Mouse (Mus musculus) layer of hippocampus, postnatal 14 days (tissue): ENCODE measurements around the gene Dlg3. TPM values are rescaled to one million over a fixed set of nuclear protein-coding genes. Genes with fewer than 3 reads are reported as not detected.

Experiments used
- DNase-seq, 2 experiments: peaks; one replicate each; pipeline ENCODE4 v3.0.0; 2021 to 2022; ENCODE audit warnings: low spot score in 2 of 2, mixed read lengths in 1 of 2
- long read RNA-seq, 2 experiments: library from polyadenylated mRNA; stranded (forward); transcript quantifications; one replicate each; pipeline ENCODE4 v2.0.0; 2021
- total RNA-seq, 2 experiments: library from RNA; stranded (reverse); gene quantifications; 2 replicates each; pipeline ENCODE4 v1.2.3; 2021

Dlg3 gene
- 100 to 1,000 TPM; 138 to 153 TPM for total RNA-seq
- long read RNA-seq, experiment 1, full-length matches to known transcripts = 61 of 112 reads
- long read RNA-seq, experiment 1, partial matches to known transcripts = 34 of 112 reads
- long read RNA-seq, experiment 1, other reads (novel, unspliced or antisense) = 17 of 112 reads
- long read RNA-seq, experiment 2, full-length matches to known transcripts = 62 of 116 reads
- long read RNA-seq, experiment 2, partial matches to known transcripts = 47 of 116 reads
- long read RNA-seq, experiment 2, other reads (novel, unspliced or antisense) = 7 of 116 reads

DNA sequence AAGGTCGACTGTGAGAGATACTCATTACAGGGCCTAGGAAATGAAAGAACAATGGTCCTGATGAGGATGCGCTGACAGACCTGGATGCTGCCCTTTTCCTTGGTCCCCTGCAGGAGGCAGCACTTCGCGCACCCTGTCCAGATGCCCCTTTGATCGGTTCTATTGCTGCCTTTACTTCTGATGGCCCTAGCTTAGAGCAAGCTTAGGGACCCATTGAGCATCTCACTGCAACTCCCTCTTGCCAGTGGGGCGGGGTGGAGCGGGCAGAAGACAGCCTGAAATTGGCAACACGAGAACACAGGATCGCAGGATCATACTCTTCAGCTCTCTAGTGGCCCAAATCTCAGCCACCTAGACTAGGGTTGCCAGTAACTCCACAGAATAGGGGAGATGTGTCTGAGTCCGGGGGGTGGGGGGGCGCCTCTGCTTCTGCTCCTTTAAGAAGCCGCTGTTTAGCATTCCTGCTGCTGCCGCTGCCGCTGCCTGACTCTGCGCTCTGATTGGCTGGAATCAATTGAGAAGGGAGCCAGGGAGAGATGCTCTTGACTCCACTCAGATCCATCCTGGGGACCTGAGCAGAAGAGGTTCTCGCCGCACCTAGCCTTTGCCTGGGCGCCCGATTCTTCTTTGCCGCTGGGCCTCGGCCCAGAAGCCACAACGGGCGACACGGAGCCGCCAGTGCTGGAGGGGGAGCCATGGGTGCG is at the start of gene Dlg3:
TSS of gene Dlg3 (plus strand) at position 542 of the 704 bp plus-strand sequence.
- peak; percentile 54 to 72 for DNase-seq

DNA sequence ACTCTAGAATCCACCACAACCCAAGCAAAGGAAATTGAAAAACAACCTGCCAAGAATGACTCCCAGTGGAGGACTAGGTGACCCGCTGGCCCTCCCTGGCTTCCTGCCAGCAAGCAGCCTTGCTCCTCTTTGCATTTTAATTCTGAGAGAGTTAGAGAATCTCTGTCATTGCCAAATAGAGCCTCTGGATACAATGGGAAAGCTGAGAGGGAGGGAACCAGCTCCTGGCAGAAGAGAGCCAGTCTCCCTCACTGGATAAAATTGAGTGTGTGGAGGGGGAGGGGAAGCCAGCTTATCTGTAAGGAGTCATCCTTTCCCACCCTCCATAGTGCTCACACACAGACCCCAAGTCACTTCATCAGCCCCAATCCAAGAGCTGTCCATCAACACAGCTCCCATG is 38.6 kb upstream of the Dlg3 start:
- peak; percentile 3 to 29 for DNase-seq

DNA sequence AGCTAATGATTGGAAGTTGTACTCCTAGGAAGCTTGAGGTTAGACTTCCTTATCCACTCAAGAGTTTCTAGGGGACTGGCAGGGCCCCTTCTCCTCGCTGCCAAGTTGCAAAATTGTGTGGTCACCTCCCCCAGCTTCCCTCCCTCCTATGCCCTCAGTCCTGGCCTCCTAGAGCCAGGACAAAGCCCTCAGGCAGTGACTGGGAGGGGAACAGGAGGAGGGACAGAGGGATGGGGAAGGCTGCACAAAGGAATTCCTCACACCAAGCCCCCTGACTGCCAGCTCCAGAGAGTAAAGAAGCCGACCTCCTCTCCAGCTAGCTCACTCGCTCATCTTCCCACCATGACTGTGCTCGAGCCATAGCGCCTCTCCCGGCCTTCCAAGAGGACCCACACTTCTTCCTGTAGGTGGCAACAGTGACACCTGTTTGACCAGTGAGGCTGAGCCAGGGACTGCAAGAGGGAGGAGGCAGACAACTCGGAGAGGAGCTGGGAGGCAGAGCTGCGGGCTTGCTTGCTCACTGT is 37.8 kb upstream of the Dlg3 start, which contains the start of gene Gdpd2:
TSS of gene Gdpd2 (plus strand) at position 209 of the 524 bp plus-strand sequence.
- peak; percentile 5 to 7 for DNase-seq

DNA sequence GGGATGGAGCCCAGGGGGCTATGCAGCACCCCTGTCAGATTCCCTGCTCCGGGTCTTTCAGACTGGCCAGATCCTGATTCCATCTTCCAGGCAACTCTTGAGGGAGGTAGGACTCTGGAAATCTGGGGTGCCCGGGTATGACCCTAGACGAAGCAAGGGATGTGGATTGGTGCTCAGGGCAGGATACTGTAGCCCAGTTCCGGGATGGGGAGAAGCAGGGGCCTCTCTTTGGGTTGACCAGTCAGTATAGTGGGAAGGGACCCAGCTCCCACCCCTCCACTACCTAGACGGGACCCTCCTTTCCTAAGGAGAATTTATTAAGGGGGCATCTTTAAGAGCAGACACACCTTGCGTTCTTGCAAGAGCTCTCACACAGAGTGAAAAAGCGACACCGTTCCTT is 37.3 kb upstream of the Dlg3 start:
- no peak for DNase-seq

DNA sequence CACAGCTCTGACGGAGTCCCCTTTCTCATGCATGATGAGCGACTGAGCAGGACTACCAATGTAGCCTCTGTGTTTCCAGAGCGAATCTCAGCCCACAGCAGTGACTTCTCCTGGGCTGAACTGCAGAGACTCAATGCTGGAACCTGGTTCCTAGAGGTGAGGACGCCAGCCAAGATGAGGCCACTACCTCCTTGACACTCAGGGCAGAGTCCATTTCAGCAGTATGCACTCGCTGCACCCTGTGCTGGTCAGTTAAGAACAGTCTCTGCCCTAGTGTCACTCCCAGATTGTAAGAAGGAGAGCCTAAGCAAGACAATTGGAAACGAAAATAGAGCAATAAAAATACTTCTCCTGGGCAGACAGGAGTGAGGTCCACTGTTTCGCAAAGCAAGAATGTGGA is 33.2 kb upstream of the Dlg3 start:
- DNase-seq = no peak

DNA sequence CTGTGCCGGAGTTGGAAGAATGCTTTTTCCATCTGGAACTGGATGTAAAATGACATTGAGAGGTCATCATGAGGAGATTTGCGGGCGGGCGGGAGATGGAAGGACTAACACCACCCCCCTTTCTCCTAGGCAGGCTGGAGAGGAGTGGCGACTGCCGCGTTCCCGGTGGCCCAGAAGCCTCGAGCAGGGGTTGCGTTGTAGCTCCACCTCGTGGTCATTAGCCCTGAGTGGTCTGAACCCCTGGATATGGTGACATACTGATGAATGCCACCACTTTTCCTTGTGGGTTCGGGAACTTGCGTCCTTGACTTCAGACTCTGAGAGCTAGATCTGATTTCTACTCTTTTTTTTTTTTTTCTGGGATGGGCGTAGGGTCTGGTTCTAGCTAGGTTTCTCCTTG is 28.6 kb upstream of the Dlg3 start:
- peak; percentile 54 to 73 for DNase-seq

DNA sequence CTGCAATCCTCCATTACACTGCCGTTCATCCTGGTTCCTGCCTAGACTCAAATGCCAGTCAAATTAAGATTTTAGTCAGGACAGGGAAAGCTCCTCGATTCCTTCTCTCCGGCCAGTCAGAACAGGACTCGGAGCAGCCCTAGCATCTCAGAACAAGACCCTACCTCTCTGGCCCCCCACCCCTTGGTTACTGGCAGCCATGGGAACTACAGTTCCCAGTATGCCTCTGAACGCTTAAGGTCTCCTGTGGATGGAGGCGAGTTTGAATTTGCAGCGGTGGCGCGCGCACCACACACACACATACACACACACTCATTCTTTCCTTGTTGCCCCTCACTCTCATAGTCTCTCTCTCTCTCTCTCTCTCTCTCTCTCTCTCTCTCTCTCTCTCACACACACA is 28.1 kb upstream of the Dlg3 start:
- DNase-seq = peak; percentile 6

DNA sequence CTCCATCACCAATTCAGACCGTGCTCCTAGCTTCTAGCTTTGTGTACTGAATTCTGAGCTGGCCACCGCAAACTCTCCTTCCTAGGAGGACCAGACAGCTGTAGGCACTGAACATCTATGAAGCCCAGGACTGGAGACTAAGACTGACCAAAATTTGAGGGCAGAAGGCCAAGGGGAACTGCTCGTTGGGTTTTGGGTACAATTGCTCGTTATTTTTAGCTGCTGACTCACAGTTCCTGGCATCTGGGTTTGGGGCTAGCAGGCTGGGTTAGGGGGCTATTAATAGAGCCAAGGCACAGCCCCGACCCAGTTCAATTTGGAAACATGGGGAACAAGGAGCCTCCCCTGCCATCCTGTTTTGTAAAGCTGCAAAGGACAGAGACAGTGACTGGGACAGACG is 26.7 kb upstream of the Dlg3 start:
- DNase-seq = peak; percentile 5 to 20

DNA sequence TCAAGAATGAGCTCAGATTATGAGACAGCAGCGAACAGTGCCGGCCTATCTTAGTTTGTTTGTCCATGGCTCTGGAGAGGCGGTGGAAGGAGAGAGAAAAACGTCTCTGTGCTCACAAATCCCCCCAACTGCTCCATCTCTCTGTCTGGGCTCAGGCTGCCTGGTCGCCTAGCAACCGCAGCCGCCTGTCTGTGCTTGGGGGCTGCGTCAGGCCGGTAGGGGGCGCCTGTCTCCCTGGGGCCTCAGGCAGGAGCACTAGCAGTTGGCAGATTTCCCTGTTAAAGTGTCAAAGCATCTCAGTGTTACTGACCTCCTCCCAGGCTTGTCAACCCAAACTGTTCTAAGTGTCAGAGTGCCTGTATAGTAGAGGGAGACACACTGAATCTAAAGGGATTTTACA is 25.6 kb upstream of the Dlg3 start:
- DNase-seq = peak; percentile 75 to 81

DNA sequence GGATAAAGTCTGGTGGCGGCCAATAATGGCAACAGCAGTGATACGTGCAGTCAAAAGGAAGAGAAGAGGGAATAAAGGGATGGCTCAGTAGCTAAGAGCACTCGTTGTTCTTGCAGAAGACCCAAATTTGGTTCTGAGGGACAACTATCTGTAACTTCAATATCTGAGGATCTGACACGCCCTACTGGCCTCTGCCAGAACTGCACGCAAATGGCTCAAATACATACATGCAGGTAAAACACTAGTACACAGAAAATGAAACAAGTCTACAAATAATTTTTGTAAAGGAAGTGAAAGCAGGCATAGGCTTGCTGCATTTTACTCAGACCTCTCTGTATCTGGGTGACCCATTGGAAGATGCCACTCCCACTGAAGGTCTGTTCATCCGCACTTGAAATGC is 1.7 kb upstream of the Dlg3 start:
- no peak for DNase-seq

DNA sequence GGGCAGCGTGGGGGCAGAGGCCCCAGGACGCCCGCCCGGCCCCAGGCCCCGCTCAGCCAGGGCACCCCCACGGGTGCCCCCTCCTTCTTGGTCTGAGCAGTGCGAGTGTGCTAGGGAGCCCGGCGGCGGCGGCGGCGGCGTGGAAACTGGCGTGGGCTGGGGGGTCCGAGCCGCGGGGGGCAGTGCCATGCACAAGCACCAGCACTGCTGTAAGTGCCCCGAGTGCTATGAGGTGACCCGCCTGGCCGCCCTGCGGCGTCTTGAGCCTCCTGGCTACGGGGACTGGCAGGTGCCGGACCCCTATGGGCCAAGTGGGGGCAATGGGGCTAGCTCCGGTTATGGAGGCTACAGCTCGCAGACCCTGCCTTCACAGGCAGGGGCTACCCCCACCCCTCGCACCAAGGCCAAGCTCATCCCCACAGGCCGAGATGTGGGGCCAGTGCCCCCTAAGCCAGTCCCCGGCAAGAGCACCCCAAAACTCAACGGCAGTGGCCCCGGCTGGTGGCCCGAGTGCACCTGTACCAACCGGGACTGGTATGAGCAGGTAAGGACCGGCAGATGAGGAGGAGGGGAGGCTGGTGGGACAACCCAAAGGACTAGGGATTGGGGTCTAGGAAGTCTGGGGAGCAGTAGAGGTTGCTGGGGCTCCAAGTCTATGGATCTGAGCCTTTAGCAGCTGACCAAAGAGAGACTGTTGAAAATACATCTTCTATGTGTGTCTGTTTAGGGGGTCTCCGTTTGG is 534 bp downstream of the Dlg3 start:
- DNase-seq = no peak

DNA sequence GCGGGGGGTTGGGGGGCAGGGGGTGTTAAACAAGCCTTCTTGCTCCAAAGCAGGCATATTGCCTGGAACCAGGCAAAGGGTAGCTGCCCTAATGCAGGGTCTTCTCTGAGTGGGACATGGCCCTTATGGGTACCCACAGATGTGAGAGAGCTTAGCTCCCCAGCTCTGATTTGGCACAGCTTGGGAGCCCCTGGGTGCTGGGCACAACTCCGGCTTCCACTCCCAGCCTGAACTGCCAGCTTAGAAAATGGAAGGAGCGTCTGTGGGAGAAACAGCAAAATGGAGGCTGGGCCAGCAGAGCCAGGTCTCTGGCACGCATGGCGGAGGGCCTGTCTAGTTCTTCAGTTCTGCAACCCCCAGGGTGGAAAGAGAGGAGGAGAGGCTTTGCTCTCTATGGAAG is 1.8 kb downstream of the Dlg3 start:
- DNase-seq = peak in 1 of 2 experiments; percentile 29

DNA sequence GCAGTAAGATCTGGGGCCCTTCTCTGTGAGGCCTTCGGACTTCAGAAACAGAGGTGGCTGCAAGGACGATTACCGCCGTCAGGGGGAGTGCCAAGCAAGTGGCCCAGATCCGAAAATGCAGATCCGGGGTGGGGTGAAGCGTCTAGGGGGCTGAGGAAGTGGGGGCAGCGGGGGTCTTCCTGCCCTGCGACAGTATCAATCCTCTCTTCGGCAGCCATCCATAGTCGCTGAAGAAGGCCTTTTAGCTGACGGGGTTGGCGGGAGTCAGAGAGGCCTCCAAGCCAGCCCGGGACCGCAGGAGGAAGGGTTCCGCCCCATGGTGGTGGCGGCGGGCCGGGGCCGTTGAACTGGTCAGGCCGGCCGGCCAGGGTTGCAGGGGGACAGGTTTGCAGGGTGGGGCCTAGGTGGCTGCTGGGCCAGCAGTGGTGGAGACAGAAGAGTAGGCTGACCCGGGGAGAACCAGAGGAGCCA is 6.9 kb downstream of the Dlg3 start:
- DNase-seq = peak in 1 of 2 experiments; percentile 27

DNA sequence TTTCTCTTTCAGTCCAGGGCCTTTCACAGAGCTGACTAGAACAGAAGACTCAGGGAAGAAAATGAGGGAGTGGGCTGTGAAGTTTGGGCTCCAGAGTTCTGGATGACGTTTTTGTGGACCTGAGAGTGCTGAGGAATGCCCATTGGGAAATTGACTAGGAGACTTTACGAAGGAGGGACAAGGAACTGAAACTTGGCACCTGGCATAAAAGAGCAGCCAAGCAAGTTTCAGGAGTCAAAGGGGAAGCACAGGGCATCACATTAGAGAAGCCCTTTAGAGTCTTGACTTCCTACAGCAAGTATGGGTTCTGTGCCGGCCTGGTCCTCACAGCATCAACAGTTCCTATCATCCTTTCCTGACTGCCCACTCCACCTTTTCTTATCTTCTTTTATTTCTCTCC is 7.9 kb downstream of the Dlg3 start:
- DNase-seq = no peak

DNA sequence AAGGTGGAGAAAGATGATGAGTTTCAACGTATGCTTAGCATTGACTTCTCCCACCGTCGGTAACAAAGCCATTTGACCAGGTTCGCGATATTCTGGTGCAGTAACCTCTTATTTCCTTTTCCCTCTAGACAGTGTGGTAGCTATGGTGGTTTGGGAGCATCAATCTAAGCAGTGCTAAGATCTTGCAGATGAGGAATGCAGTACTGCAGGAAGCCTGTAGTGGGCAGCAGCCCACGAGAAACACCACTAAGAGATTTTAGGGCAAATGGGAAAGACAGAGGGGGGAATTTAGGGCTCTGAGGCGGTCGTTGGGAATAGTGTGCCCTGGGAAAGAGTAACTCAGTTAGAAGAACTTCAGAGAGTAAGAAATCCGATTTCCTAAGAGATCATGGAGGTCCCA is 9.0 kb downstream of the Dlg3 start:
- peak in 1 of 2 experiments; percentile 32 for DNase-seq

DNA sequence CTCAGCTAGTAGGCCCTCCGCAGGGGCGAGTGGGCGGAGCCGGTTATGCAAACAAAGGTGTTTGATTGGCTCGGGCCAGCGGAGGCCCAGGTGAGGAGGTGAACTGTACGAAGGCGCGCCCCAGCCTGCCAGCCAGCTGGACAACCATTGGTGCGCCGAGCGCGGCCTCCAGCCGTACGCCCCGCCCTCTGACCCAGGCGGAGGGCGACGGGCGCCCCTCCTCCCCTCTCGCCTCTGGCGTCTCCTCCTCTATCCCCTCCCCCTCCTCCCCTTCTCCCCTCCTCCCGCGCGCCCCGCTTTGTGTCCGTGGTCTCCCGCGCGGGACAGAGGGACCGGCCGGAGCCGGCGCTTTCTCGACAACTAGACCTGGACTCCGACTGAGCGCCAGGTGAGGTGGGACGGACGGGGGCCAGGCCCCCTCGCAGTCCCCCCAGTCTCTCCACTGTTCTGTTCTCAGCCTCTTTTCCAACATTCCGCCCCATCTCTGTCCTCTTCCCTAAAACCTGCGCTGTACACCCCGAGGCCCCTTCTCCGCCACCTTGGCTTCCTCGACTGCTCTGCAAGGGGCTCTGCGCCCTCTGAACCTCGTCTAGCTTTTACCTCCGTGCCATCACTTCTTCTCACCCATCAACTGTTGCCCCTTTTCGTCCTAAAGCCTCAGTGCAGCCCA is 9.6 kb downstream of the Dlg3 start:
- DNase-seq = no peak

DNA sequence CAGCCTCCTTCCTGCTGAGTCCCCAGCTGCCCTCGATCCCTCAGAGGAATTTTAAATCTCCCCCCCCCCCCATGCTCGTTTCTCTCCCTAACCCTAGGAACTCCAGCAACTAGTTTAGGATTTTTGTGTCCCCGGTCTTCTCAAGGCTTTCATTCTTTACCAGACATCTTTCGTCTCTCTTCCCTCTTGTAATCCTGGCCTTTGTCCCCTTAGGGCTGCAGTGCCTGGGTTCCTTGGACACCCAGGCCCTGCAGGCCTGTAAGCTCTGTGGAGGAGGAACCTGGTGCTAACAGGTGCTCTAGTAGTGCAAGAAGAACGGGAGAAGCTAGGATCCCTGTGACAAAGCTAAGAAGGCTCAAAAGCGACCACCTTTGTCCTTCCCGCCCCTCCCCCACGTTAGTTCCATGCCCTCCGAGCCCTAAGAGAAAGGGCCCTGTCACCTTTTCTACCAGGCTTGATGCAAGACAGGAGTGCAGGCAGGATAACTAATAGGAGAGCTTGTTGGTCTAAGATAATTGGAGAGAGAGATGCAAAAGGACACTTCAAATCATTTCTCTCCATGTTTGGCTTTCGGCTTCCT is 10.2 kb downstream of the Dlg3 start:
- DNase-seq = no peak

DNA sequence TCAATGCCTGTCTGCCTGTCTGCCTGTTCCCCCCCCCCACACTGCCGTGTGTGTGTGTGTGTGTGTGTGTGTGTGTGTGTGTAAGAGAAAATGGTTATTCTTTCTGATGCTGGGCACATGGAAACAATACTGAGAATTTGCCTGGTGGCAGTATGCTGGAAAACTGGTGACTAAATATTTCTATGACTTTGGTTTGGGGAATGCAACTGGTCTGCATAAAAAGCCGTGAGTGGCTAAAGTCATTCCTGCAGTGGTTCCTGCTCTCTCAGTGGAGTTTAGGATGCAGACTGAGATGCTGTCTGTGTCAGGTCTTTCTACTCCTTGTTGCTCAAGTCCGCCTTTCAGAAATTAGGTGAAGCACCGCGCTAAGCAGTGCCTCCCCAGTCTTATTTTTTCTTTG is 10.9 kb downstream of the Dlg3 start:
- DNase-seq = no peak

DNA sequence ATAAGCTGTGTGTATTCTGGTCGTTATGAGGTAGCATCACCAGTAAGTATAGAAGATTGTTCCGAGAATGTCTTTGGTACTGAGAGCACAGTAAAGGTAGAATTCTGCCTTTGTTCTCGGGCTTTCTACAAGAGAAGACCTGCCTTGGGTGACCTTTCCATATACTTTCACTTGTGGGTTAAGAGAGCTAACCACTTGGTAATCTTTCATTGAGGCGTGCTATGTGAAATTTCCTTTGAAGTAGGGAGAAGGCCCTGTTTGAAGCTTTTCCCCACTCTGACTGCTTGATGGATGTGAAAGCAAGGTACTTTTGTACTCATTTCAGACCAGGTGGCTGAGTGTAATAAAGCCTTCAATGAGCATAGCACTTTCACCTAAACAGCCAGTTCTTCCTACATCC is 21.8 kb downstream of the Dlg3 start:
- DNase-seq = no peak

DNA sequence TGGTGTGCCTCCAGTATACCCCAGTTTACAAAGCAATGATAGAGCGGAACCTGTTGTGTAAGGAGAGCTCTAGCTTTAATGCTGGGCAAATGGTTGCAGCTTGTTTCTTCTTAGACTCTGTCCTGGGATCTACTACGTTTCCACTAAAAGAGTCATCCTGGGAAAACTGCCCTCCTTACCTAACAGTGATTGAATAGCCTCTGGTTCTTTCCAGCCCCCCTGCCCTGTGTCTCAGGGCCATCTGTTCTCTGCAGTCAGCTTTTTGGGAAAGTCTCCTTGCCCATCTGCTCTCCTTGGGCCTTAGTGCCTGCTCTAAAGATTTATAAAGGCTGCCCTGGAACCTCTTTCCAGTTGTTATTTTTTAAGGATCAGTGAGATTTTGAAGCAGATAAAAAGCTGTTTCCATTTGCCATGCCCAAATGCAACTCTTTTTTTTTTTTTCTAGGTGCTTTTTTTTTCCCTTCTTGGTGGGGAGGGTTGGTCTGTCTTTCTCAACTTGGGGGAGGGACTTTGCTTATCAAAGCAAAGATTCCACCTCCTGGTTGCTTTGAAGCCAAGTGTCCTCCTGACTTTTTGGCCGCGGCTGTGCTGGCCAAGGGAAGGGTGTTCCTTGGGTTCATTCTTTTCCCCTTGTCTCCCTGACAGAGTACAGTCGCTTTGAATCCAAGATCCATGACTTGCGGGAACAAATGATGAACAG is 28.7 kb downstream of the Dlg3 start:
- no peak for DNase-seq
